Mouse (Mus musculus): ENCODE measurements around the gene Magi2. TPM values are rescaled to one million over a fixed set of nuclear protein-coding genes. Genes with fewer than 3 reads are reported as not detected.

Magi2 gene
- total RNA-seq, 2 experiments from 2014 or later = 0.19 to 0.57 TPM

DNA sequence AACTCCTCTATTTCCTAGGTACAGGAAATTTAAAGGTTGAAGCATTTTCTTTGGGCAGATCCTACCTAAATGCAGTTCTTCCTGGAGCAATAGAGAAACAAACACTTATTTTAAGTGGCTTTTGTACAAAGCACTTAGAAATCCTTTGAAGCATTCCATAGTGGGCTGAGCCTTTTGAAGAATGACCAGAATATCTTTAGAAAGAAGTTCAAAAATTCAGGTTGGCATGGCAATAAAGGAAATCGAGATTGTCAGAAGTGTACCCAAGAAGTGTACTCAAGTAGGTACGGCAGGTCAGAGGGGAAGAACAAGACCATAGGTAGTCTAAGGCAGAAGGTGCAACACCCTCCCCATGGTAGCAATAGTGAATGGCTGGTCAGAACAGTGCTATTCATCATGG, 1332.5 kb downstream of the Magi2 start:
- ATAC-seq (replicated peaks; ENCODE audit: poor library complexity, severe bottlenecking) = no peak

DNA sequence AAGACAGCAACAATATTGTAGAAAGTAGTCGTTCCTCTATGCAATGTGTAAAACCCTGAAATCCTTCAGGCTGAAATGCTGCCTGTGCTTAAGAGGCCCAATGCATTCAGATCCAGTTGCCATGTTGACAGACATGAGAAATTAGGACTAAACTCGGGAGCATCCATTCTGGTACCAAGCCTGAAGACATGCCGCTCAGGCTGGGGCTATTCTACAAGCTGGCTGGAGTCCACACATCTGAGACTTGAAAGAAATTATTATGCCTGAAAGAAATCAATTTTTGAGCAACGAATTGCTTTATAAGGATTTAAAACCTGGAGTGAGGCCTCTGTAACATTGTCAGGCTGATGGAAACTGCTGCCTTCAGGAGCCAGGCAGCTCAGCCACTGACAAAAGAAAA, 1333.0 kb downstream of the Magi2 start:
- no peak for ATAC-seq (replicated peaks; ENCODE audit: poor library complexity, severe bottlenecking)

DNA sequence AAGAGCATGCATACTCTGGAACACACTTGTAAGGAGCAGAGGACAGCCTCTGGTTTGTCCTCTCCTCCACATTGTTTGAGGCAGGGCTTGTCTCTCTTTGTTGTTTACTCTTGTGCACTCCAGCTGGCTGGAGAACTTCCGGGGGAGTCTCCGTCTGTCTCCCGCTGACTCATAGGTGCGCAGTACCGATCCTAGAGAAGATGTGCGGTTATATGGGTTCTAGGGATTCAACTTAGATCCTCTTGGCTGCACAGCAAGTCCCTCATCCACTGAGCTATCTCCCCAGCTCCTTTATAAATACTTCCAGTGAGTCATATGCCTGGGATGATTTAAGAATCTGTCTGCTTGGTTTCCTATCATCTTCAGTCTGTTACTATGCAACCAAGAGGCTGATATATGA, 1341.6 kb downstream of the Magi2 start:
- ATAC-seq (replicated peaks; ENCODE audit: poor library complexity, severe bottlenecking) = no peak

DNA sequence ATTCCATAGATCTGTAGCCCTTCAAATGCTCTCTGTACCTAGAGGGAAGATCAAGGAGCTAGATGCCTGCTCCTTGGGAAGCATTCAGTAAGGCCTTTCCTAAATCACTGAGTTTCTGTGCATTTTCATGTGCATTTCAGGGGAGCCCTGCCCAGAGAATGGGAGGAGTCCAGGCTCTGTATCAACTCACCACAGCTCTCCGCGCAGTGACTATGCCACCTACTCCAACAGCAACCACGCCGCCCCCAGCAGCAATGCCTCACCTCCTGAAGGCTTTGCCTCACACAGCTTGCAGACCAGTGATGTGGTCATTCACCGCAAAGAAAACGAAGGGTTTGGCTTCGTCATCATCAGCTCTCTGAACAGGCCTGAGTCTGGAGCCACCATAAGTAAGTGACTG, 1342.1 kb downstream of the Magi2 start:
- ATAC-seq (replicated peaks; ENCODE audit: poor library complexity, severe bottlenecking) = no peak

DNA sequence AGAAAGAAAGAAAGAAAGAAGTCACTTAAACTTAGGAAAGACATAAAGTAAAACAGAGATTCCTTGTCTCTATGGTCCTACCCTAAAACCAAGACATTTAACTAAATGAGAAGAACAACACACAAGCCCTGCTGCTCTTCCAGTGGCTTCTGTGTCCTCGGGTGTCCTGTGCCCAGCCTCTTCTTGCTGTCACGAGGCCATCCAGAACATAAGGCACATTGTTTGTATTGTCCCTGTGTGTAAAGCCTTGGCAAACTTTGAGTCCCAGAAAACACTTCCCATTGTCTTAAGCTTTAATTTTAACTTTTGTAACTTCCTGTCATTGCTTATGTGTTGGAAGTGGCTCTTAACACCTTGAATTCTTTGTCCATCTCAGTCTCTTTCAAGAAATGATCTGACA, 1348.0 kb downstream of the Magi2 start:
- ATAC-seq (replicated peaks; ENCODE audit: poor library complexity, severe bottlenecking) = no peak

DNA sequence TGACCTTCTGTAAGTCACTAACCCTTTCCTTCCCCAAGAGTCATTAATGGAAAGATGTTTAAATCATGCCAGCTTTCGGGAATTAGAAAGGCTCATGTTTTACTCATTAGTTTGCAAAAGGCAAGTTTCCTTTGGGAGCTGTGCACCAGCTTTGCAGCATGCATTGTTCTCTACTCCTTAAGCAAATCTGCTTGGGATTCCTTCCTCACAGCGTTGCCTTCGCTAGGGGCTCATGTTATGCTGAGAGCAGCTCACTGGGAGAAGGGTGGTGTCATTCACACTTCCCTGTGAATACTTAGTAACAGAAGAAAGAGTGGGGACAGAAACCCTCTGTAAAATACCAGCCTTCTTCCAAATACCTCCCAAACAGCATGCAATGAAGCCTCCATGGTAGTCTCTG, 1349.0 kb downstream of the Magi2 start:
- ATAC-seq (replicated peaks; ENCODE audit: poor library complexity, severe bottlenecking) = no peak

DNA sequence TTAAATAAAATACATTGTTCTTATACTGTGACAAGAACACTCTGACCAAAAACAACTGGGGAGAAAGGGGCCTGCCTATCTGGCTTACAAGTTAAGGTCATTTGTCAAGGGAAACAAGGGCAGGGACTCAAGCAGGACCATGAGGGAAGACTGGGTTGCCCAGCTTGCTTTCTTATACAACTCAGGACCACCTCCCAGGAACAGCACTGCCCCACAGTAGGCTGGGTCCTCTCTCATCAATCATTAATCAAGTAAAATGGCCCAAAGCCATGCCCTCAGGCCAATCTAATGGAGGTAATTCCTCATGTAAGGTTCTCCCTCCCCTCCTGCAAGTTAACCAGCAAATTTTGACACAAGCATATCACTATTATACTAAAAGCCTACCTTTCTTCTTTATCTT, 1349.4 kb downstream of the Magi2 start:
- ATAC-seq (replicated peaks; ENCODE audit: poor library complexity, severe bottlenecking) = no peak

DNA sequence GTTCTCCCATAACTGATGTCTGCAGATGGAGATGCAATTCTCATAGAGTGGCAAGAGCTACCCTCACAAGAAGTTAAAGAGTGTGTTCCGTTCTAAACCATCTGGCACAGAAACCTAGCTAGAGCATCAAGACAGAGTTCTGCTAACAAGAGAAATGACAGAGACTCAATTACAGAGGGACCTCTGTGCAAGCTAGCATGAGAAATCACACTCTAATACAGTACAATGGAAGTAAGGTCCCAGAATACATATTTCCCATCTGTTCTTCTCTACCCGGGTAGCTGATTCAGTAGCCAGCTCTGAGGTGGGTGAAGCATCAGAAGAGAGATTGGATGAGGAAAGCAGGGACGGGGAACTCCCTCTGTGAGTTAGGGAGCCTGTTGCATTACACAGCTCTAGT, 1351.8 kb downstream of the Magi2 start:
- ATAC-seq (replicated peaks; ENCODE audit: poor library complexity, severe bottlenecking) = no peak

DNA sequence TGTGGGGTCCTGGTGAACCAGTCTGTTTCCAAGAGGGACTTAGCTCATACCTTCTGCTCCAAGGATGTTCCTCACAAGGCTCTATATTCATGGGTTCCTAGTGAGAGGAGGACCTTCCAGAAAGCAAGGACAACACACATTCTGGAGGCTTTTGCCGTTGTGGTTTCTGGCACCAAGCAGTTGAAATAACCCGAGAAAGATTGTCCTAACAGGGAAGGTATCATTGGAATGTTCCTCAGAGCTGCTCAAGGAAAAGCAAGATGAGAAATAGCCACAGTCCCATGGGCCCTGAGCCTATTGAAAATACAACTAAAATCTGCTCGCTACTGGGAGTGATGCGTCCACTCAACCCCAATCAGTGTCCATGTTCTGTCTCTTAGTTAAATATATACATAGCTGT, 1353.8 kb downstream of the Magi2 start:
- no peak for ATAC-seq (replicated peaks; ENCODE audit: poor library complexity, severe bottlenecking)

DNA sequence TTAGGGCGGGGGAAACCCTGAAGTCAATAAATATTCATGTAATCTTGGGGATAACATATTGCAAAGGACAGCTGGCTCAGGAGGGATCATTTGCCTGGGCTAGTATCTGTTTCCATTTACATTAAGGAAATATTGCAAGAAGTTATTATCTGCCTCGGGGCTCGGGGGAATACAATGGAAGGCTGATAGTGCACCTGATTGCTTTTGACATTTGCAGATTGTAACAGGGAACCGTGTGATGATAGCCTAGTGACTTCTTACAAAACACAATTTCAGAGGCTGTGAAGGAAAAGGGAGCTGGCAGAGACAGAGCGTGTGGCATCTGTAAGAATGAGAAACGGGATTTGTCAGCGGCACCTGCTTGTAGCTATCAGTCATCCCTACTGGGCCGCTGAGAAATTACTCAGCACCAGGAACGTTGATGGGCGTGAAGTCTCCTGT, 1356.2 kb downstream of the Magi2 start:
- no peak for ATAC-seq (replicated peaks; ENCODE audit: poor library complexity, severe bottlenecking)

DNA sequence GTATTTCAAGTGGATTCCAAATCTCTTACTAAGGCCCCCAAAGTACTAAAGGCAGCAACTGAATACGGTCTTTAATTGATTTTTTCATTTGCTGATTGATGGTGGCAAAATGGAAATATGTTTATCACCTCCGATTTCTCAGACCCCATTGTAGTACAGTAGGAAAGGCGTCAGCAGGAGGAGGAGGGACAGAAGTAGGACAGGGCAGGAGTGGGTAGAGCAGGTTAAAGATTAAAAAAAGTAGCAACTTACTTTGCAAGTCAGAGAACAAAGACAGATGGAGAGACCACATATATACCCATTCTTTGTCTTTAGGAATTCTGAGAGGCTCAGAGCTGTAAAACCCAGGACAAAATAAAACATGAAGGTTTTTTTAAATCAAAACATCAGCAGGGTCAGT, 1356.8 kb downstream of the Magi2 start:
- no peak for ATAC-seq (replicated peaks; ENCODE audit: poor library complexity, severe bottlenecking)

DNA sequence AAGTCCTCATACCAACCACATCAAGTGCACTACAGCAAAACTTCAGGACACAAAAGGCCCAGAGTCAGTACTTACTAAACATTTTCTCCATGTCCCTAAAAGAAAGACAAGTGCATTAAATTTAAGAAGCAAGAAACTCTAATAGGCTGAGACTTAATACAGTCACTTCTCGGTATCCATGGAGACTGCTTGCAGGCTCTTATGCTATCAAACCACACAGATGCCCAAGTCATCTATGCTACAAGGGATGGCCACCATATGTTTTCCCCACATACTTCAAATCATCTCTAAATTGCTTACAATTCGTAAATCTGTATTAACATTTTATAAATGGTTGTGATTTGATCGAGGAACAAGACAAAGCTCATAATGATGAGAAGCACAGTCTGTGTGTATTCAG, 1357.9 kb downstream of the Magi2 start:
- ATAC-seq (replicated peaks; ENCODE audit: poor library complexity, severe bottlenecking) = no peak

DNA sequence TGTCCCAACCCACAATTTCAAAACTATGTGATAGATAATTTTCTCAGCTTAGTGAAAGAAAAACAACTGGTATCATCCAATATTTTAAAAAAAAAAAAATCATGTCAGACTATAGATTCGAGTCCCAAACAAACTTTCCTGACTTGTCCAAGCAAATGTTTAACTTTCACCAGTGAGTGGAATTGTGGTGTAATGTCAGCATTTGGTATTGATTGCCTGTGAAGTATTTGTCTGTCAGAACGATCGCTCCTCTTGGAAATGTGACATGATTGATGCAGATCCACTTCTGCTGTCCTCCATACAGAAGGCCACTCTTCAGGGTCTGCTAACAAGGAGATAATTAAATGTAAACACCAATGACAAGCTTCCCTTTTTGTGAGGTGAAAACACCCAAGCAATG, 1362.9 kb downstream of the Magi2 start:
- ATAC-seq (replicated peaks; ENCODE audit: poor library complexity, severe bottlenecking) = no peak

DNA sequence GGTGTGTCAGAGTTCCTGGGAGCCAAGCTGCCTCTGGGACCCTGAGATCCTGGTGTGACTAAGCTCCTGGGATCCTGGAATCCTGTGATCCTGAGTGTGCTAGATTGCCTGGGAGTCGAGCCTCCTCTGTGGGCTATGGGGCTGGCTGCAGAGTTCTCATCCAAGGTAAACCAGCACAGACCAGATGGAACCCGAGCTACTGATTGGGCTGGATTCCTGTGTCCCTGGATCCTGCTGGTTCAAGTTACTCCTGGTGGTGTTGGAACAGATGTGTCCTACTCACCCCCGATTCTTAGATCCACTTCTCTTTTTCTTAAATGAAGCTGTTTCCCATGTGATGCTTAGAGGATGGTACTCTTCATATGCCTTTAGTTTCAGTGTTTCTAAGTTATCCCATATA, 1371.4 kb downstream of the Magi2 start:
- ATAC-seq (replicated peaks; ENCODE audit: poor library complexity, severe bottlenecking) = no peak

DNA sequence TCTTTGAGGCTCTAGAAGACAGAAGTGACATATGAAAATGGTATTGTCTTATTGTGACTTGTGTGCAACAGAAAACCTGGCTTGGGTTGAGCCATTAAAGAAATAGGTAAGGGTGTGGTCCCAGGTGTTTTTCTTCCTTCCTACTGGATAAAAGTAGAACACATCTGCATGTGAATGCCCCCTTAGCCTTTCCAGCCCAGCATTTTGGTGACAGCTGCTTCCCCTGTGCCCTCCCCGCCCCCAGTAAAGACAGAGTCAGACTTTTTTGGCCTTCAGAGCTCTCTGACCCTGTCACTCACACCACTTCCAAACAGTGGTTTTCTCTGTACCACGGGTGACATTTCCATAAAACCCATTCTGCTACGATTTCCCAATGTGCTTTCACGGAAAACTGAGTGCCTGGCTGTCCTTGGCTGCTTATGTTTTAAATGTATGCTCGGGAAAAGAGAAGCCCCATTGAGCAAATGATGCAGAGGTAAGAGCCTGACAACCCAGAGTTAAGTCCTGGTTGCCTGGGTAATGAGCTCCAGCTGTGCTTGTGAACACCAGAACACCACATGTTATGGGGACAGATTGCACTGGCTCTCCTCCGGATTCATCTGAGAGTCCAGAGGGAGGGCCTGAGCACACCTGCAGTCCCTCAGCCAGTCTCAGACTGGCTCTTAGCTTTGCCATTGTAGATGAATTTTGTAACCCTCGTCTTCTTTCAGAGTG, 1377.1 kb downstream of the Magi2 start:
- ATAC-seq (replicated peaks; ENCODE audit: poor library complexity, severe bottlenecking) = no peak

DNA sequence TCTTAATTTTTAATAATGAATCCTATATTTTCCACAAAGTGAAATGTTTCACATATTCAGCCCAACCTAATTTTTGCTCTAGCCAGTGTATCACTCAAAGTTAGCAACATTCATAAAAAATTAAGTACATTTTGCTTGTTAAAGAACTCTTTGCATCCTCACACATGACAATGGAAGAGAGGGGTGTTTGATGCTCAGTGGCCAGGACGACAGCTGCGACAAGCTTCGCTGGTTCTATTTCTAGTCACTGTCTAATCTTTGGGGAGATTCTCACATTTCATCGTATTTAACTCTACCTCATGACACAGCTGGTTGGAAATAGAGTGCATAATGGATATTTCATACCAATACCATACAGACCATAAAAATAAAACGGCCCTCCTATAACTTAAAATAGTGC, 1379.7 kb downstream of the Magi2 start:
- ATAC-seq (replicated peaks; ENCODE audit: poor library complexity, severe bottlenecking) = no peak

DNA sequence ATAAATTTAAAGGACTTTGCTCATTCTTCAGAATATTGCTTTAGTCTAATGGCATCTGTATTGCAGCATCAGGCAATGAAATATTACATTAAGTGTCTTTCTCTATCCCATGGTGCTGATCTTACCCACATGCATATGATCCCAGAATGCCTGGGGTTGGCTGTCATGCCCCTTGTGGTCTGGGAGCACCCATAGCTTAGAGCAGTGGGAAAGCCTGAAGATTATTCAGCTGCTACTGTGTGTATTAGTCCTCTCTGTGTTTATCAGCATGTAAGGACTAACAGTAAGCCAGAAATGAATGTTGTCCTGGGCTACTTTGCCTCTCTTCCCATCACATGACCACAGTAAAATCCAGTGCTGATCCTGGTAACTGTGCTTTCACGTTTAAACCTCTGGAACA, 1380.7 kb downstream of the Magi2 start:
- ATAC-seq (replicated peaks; ENCODE audit: poor library complexity, severe bottlenecking) = no peak

DNA sequence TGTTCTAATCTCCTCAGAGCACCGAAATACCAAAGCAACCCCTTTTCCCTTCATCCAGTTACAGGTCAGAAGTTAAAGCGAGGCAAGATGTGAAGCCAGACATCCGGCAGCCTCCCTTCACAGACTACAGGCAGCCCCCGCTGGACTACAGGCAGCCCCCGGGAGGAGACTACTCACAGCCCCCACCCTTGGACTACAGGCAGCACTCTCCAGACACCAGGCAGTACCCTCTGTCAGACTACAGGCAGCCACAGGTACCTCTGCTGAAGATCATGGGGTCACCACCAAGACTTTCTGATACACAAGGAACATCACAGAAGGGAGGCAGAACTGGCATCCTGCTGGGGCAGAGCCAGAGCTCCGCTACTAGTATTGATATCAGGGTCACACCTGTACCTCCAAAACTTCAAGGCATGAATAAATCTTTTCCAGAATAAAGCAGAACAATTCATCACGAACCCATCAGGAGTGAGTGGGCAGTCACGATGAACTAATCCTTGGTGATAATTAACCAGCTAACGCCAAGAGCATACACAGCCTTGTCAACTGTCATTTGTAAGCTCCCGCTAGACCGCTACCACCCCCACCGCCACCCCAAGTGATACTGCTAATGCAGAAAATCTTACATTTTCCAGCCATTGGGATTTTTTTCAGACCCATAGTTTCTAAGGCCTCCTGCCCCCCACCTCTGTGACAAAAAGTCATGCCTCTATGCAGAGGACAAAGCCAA, 1382.5 kb downstream of the Magi2 start:
- ATAC-seq (replicated peaks; ENCODE audit: poor library complexity, severe bottlenecking) = no peak

DNA sequence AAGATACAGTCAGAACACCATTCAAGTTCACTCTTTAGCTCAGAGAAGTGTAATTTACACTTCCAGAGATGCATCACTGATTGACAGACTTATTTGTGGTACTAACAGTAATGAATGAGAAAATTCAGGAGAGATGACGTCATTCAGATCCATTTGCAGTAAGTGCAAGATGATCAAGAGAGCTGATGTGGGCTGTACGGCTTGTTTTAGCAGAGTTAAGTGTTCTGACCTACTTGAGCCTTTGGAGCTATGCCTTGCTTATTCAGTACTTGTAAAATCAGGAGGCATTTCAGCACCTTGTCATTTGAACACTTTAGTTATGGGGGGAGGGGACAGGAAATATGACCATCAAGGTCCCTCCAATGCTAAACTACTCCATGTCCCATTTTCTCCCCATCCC, 1383.8 kb downstream of the Magi2 start:
- ATAC-seq (replicated peaks; ENCODE audit: poor library complexity, severe bottlenecking) = no peak

DNA sequence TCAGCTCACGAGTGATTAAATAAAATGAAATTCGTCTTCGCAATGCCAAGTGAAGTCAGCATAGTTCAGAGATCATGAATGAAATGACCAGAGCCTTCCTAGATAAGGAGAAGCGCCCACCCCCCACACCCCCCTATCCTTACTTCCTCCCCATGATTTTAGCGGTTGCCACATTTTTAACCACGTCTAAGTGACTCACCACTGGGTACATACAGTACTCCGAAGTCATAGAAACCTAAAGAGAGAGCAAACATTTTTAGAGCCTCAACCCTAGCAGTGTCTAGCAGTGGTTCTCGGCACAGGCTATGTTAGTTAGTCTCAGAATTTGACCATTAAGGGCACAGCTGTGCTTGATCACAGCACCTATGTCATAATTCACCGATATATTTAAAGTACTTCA, 1385.8 kb downstream of the Magi2 start:
- ATAC-seq (replicated peaks; ENCODE audit: poor library complexity, severe bottlenecking) = peak; percentile 95

DNA sequence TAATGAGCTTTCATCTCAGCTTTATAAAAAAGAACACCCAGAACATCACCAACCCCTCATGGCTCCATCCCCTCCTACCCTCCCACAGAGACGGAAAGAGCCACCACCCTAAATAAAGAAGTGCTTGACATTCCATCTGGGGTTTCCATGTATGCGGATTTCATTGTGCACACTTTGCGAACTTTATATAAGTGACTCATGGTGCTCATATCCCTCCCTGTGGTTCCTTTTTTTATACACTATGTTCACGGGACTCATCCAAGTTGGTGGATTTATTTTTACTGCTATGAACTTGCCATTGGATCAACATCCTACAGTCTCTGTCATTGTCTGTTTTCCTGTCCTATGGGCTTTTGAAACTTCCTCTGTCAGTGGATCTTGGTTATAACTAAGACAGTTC, 1388.1 kb downstream of the Magi2 start:
- no peak for ATAC-seq (replicated peaks; ENCODE audit: poor library complexity, severe bottlenecking)
